Mouse (Mus musculus): ENCODE data around the gene Lrrc32. TPM values are rescaled to one million over a fixed set of nuclear protein-coding genes. Genes with fewer than 3 reads are reported as not detected.

Lrrc32 gene
- polyA plus RNA-seq, 1 experiment: 1.0 TPM

- Histone ChIP-seq H3K4me3 (ENCODE audit: insufficient read depth, low read length) (no peak overlapping the region), H3K27ac (ENCODE audit: insufficient read depth, low read depth, low read length) (no peak overlapping the region), H3K4me1 (ENCODE audit: control insufficient read depth, insufficient read depth, low read length) (peaks cover 16% of the 10 kb centered on the region)
- TF ChIP-seq CTCF (IDR thresholded peaks at IDR 0.05; ENCODE audit: low read depth, low read length) (no peak), POLR2A (IDR thresholded peaks at IDR 0.05; ENCODE audit: borderline replicate concordance, low read depth, low read length) (no peak)
Observed at GRCm38 (mm10) chr7:98540879-98541278, 51.8 kb downstream of the Lrrc32 start.

- Histone ChIP-seq H3K4me3 (ENCODE audit: insufficient read depth, low read length) (no peak overlapping the region), H3K4me1 (ENCODE audit: control insufficient read depth, insufficient read depth, low read length) (peaks cover 9% of the 10 kb centered on the region), H3K27ac (ENCODE audit: insufficient read depth, low read depth, low read length) (no peak overlapping the region)
- TF ChIP-seq CTCF (IDR thresholded peaks at IDR 0.05; ENCODE audit: low read depth, low read length): no peak
- TF ChIP-seq POLR2A (IDR thresholded peaks at IDR 0.05; ENCODE audit: borderline replicate concordance, low read depth, low read length): no peak
Observed at GRCm38 (mm10) chr7:98541564-98541963, 52.5 kb downstream of the Lrrc32 start.

GRCm38 (mm10) chr7:98542267-98542666 lies 53.2 kb downstream of the Lrrc32 start:
- no peak for TF ChIP-seq POLR2A (IDR thresholded peaks at IDR 0.05; ENCODE audit: borderline replicate concordance, low read depth, low read length)
- no peak for TF ChIP-seq CTCF (IDR thresholded peaks at IDR 0.05; ENCODE audit: low read depth, low read length)
- peaks cover 7% of the 10 kb centered on the region for H3K4me1 ChIP-seq (ENCODE audit: control insufficient read depth, insufficient read depth, low read length)
- H3K27ac ChIP-seq (ENCODE audit: insufficient read depth, low read depth, low read length): no peak overlapping the region
- H3K4me3 ChIP-seq (ENCODE audit: insufficient read depth, low read length): no peak overlapping the region

GRCm38 (mm10) chr7:98542731-98543142 lies 53.7 kb downstream of the Lrrc32 start:
- Histone ChIP-seq H3K4me1 (ENCODE audit: control insufficient read depth, insufficient read depth, low read length) (peaks cover 7% of the 10 kb centered on the region), H3K27ac (ENCODE audit: insufficient read depth, low read depth, low read length) (no peak overlapping the region), H3K4me3 (ENCODE audit: insufficient read depth, low read length) (no peak overlapping the region)
- TF ChIP-seq POLR2A (IDR thresholded peaks at IDR 0.05; ENCODE audit: borderline replicate concordance, low read depth, low read length): no peak

- H3K27ac ChIP-seq (ENCODE audit: insufficient read depth, low read depth, low read length): no peak overlapping the region
- H3K4me3 ChIP-seq (ENCODE audit: insufficient read depth, low read length): no peak overlapping the region
- TF ChIP-seq POLR2A (IDR thresholded peaks at IDR 0.05; ENCODE audit: borderline replicate concordance, low read depth, low read length): no peak
- TF ChIP-seq CTCF (IDR thresholded peaks at IDR 0.05; ENCODE audit: low read depth, low read length): no peak
- H3K4me1 ChIP-seq (ENCODE audit: control insufficient read depth, insufficient read depth, low read length): peaks cover 9% of the 10 kb centered on the region
Observed at GRCm38 (mm10) chr7:98543853-98544370, 54.8 kb downstream of the Lrrc32 start.

- peaks cover 9% of the 10 kb centered on the region for H3K4me1 ChIP-seq (ENCODE audit: control insufficient read depth, insufficient read depth, low read length)
- TF ChIP-seq CTCF (IDR thresholded peaks at IDR 0.05; ENCODE audit: low read depth, low read length) (no peak), POLR2A (IDR thresholded peaks at IDR 0.05; ENCODE audit: borderline replicate concordance, low read depth, low read length) (no peak)
- no peak overlapping the region for H3K4me3 ChIP-seq (ENCODE audit: insufficient read depth, low read length)
- no peak overlapping the region for H3K27ac ChIP-seq (ENCODE audit: insufficient read depth, low read depth, low read length)
Observed at GRCm38 (mm10) chr7:98544556-98544955, 55.5 kb downstream of the Lrrc32 start.

GRCm38 (mm10) chr7:98548839-98549238 lies 59.8 kb downstream of the Lrrc32 start:
- no peak for TF ChIP-seq POLR2A (IDR thresholded peaks at IDR 0.05; ENCODE audit: borderline replicate concordance, low read depth, low read length)
- no peak for TF ChIP-seq CTCF (IDR thresholded peaks at IDR 0.05; ENCODE audit: low read depth, low read length)
- H3K4me3 ChIP-seq (ENCODE audit: insufficient read depth, low read length): no peak overlapping the region
- no peak overlapping the region for H3K27ac ChIP-seq (ENCODE audit: insufficient read depth, low read depth, low read length)
- H3K4me1 ChIP-seq (ENCODE audit: control insufficient read depth, insufficient read depth, low read length): 0 out of 2 replicates have a peak, but pooled peaks cover 2% of the 10 kb centered on the region

GRCm38 (mm10) chr7:98550596-98550995 lies 61.5 kb downstream of the Lrrc32 start:
- TF ChIP-seq POLR2A (IDR thresholded peaks at IDR 0.05; ENCODE audit: borderline replicate concordance, low read depth, low read length): no peak
- no peak for TF ChIP-seq CTCF (IDR thresholded peaks at IDR 0.05; ENCODE audit: low read depth, low read length)
- H3K4me3 ChIP-seq (ENCODE audit: insufficient read depth, low read length): no peak overlapping the region
- H3K4me1 ChIP-seq (ENCODE audit: control insufficient read depth, insufficient read depth, low read length): 0 out of 2 replicates have a peak, but pooled peaks cover 2% of the 10 kb centered on the region
- H3K27ac ChIP-seq (ENCODE audit: insufficient read depth, low read depth, low read length): no peak overlapping the region

GRCm38 (mm10) chr7:98551041-98551440 lies 62.0 kb downstream of the Lrrc32 start:
- no peak overlapping the region for H3K27ac ChIP-seq (ENCODE audit: insufficient read depth, low read depth, low read length)
- H3K4me3 ChIP-seq (ENCODE audit: insufficient read depth, low read length): no peak overlapping the region
- no peak for TF ChIP-seq POLR2A (IDR thresholded peaks at IDR 0.05; ENCODE audit: borderline replicate concordance, low read depth, low read length)
- no peak for TF ChIP-seq CTCF (IDR thresholded peaks at IDR 0.05; ENCODE audit: low read depth, low read length)
- H3K4me1 ChIP-seq (ENCODE audit: control insufficient read depth, insufficient read depth, low read length): 0 out of 2 replicates have a peak, but pooled peaks cover 2% of the 10 kb centered on the region

Other genes with a start within 250 kb of the Lrrc32 start
- gene Acer3, start 168.1 kb upstream of the Lrrc32 start, polyA plus RNA-seq (2012; ENCODE audit: insufficient read depth, insufficient read length, missing spikeins): 69.6 and 73.6 TPM in 2 replicates
- gene Tsku, start 128.0 kb upstream of the Lrrc32 start, polyA plus RNA-seq (2012; ENCODE audit: insufficient read depth, insufficient read length, missing spikeins): 39.7 and 41.3 TPM in 2 replicates
- not detected in 2 replicates for gene Gucy2d, start 48.9 kb upstream of the Lrrc32 start, polyA plus RNA-seq (2012; ENCODE audit: insufficient read depth, insufficient read length, missing spikeins)
- 30.1 and 33.8 TPM in 2 replicates for gene Emsy, start 167.5 kb downstream of the Lrrc32 start, polyA plus RNA-seq (2012; ENCODE audit: insufficient read depth, insufficient read length, missing spikeins)
- gene Thap12, start 213.8 kb downstream of the Lrrc32 start, polyA plus RNA-seq (2012; ENCODE audit: insufficient read depth, insufficient read length, missing spikeins): 16.1 and 17.3 TPM in 2 replicates

Measured in bone marrow macrophage, adult 2 months (primary cell).